In genomic region chr17:24942453-24942852, GRCm38 (mm10) we compare ENCODE assay signal across 8 mouse cellular contexts. TPM values are rescaled to one million over a fixed set of nuclear protein-coding genes. Genes with fewer than 3 reads are reported as not detected.
DNase-seq lines count a peak whose midpoint lies in the region; ATAC-seq and TF ChIP-seq lines count a peak whose summit lies in the region.
"Not testable (repeated sequence)": the region's sequence is repeated elsewhere in the genome, so short reads cannot be mapped to it uniquely, and the experiment has no call there.

No protein-coding gene starts in this region.

- not testable (repeated sequence) for H3K4me2 ChIP-seq in CH12.LX (ENCODE audit: insufficient read depth, low read depth, poor library complexity, severe bottlenecking); forebrain, embryonic 16.5 days (ENCODE audit: low read length); hindbrain, embryonic 11.5 days (replicated peaks; ENCODE audit: low read depth, low read length); lung, embryonic 14.5 days; stomach, postnatal 0 days (replicated peaks; ENCODE audit: low read depth)

- peak; percentile 72; the same call in 1 of the 2 replicates for ATAC-seq in forebrain, embryonic 16.5 days
- not testable (repeated sequence) for ATAC-seq in hindbrain, embryonic 11.5 days (ENCODE audit: low FRiP score); lung, embryonic 14.5 days (ENCODE audit: insufficient read depth)
- ATAC-seq in neutrophil, adult 5-6 weeks (ENCODE audit: extremely low read depth, insufficient number of reproducible peaks, low FRiP score, poor library complexity, severe bottlenecking): peak; percentile 73
- ATAC-seq in stomach, postnatal 0 days (ENCODE audit: low FRiP score, low TSS enrichment): peak; percentile 61; the same call in 1 of the 2 replicates

- WGBS in forebrain, embryonic 16.5 days: 9% methylated on average over 2 of the region's 2 CpGs
- WGBS in hindbrain, embryonic 11.5 days: 28% methylated on average over 2 of the region's 2 CpGs
- 5% methylated on average over 2 of the region's 2 CpGs for WGBS in lung, embryonic 14.5 days
- 6% methylated on average over 2 of the region's 2 CpGs for WGBS in stomach, postnatal 0 days

- TF ChIP-seq EP300 in CH12.LX (IDR thresholded peaks at IDR 0.05; ENCODE audit: low read length); stomach, postnatal 0 days (optimal IDR thresholded peaks at IDR 0.05): not testable (repeated sequence)

- H3K4me1 ChIP-seq in CH12.LX (ENCODE audit: control insufficient read depth in 1 of 2, insufficient read depth in 2 of 2): peaks cover 10 to 55% of the 10 kb centered on the region in 2 experiments; a peak in 3 of 4 replicates
- not testable (repeated sequence) for H3K4me1 ChIP-seq in forebrain, embryonic 16.5 days (replicated peaks; ENCODE audit: control insufficient read depth, insufficient read depth, low read length); hindbrain, embryonic 11.5 days (replicated peaks; ENCODE audit: control insufficient read depth, insufficient read depth, low read length); lung, embryonic 14.5 days (ENCODE audit: insufficient read depth); stomach, postnatal 0 days (replicated peaks; ENCODE audit: control insufficient read depth, insufficient read depth)

- not testable (repeated sequence) for DNase-seq in CH12.LX (ENCODE audit: extremely low read depth); stomach, postnatal 0 days (ENCODE audit: low spot score)
- DNase-seq in brain, embryonic 14.5 days (ENCODE audit: low read depth): peak; percentile 19
- peak; percentile 21 for DNase-seq in hindbrain, embryonic 11.5 days (ENCODE audit: low spot score)
- DNase-seq in layer of hippocampus, adult 9-11 months: peak; percentile 25
- DNase-seq in lung, embryonic 14.5 days: peak; percentile 44

- H3K79me2 ChIP-seq in CH12.LX (replicated peaks; ENCODE audit: control insufficient read depth, extremely low read depth, insufficient read depth, poor library complexity, severe bottlenecking): not testable (repeated sequence)

- in situ Hi-C loops in CH12.LX (cut with MboI; ENCODE audit: low pct_ligation_motif_present, low pct_unique_long_range_greater_than_20kb, low sequenced_read_pairs): not testable (repeated sequence)

- H3K4me3 ChIP-seq in CH12.LX (replicated peaks in 1 of 3; ENCODE audit: low read depth in 2 of 3, low read length in 2 of 3, poor library complexity in 1 of 3); forebrain, embryonic 16.5 days (replicated peaks; ENCODE audit: low read length); hindbrain, embryonic 11.5 days (ENCODE audit: low read depth, low read length); lung, embryonic 14.5 days (ENCODE audit: low read depth, low read length); stomach, postnatal 0 days (ENCODE audit: low read depth, low read length): not testable (repeated sequence)

- H3K9ac ChIP-seq in CH12.LX (ENCODE audit: insufficient read depth, low read depth); forebrain, embryonic 16.5 days (replicated peaks; ENCODE audit: low read depth, low read length); hindbrain, embryonic 11.5 days (ENCODE audit: low read depth, low read length); lung, embryonic 14.5 days; stomach, postnatal 0 days (ENCODE audit: low read length): not testable (repeated sequence)

- peak; percentile 31 for TF ChIP-seq RAD21 in CH12.LX (IDR thresholded peaks at IDR 0.05; ENCODE audit: low read depth, low read length)

- not testable (repeated sequence) for H3K9me3 ChIP-seq in CH12.LX (replicated peaks; ENCODE audit: low read length); forebrain, embryonic 16.5 days (ENCODE audit: control insufficient read depth, low read length); hindbrain, embryonic 11.5 days (ENCODE audit: control insufficient read depth, low read length); lung, embryonic 14.5 days (ENCODE audit: low read depth, low read length); stomach, postnatal 0 days (ENCODE audit: control insufficient read depth, low read length)

- H3K27ac ChIP-seq in CH12.LX (ENCODE audit: insufficient read depth, low read depth); forebrain, embryonic 16.5 days (ENCODE audit: low read length); hindbrain, embryonic 11.5 days (ENCODE audit: low read depth, low read length); lung, embryonic 14.5 days (ENCODE audit: low read depth); stomach, postnatal 0 days (replicated peaks): not testable (repeated sequence)

- TF ChIP-seq POLR2A in CH12.LX (IDR thresholded peaks at IDR 0.05; ENCODE audit: low read depth, low read length); brain, embryonic 14.5 days (IDR thresholded peaks at IDR 0.05; ENCODE audit: borderline replicate concordance, extremely low read depth, insufficient read depth, insufficient read length, poor library complexity, severe bottlenecking): not testable (repeated sequence)

- dilution Hi-C loops in CH12.LX (cut with MboI; ENCODE audit: extremely low pct_ligation_motif_present, extremely low pct_unique_long_range_greater_than_20kb, low sequenced_read_pairs): not testable (repeated sequence)

- H3K27me3 ChIP-seq in CH12.LX (replicated peaks); forebrain, embryonic 16.5 days (replicated peaks; ENCODE audit: control insufficient read depth, insufficient read depth, low read length); hindbrain, embryonic 11.5 days (ENCODE audit: control insufficient read depth, insufficient read depth, low read length); lung, embryonic 14.5 days (ENCODE audit: insufficient read depth, low read length); stomach, postnatal 0 days (ENCODE audit: control insufficient read depth, insufficient read depth, low read length): not testable (repeated sequence)

- peaks cover 34 to 40% of the 10 kb centered on the region in 2 experiments for H3K36me3 ChIP-seq in CH12.LX (replicated peaks in 1 of 2; ENCODE audit: control insufficient read depth in 1 of 2, insufficient read depth in 1 of 2, low read length in 1 of 2)
- H3K36me3 ChIP-seq in forebrain, embryonic 16.5 days (ENCODE audit: control insufficient read depth, insufficient read depth): peaks cover 19% of the 10 kb centered on the region
- H3K36me3 ChIP-seq in hindbrain, embryonic 11.5 days (ENCODE audit: control insufficient read depth, insufficient read depth, low read length); stomach, postnatal 0 days (ENCODE audit: control insufficient read depth, insufficient read depth, low read length): not testable (repeated sequence)
- H3K36me3 ChIP-seq in lung, embryonic 14.5 days (ENCODE audit: insufficient read depth): peaks cover 43% of the 10 kb centered on the region

- peak; percentile 27 to 60; a peak in 3 of 4 replicates for TF ChIP-seq CTCF in CH12.LX (conservative IDR thresholded peaks at IDR 0.05 in 1 of 2, IDR thresholded peaks at IDR 0.05 in 1 of 2; ENCODE audit: low read depth in 2 of 2, low read length in 2 of 2)
- TF ChIP-seq CTCF in brain, embryonic 14.5 days (IDR thresholded peaks at IDR 0.05; ENCODE audit: borderline replicate concordance, extremely low read depth, insufficient read depth, insufficient read length): peak; percentile 55; the same call in 1 of the 2 replicates
- peak; percentile 70 for TF ChIP-seq CTCF in lung, embryonic 14.5 days (IDR thresholded peaks at IDR 0.05; ENCODE audit: low read depth)
- peak; percentile 77 for TF ChIP-seq CTCF in stomach, postnatal 0 days (IDR thresholded peaks at IDR 0.05; ENCODE audit: low read depth)

RNA-seq across cellular contexts. Expression of gene Mapk8ip3, which starts 5.7 kb away (rescaled TPM):
- total RNA-seq in CH12.LX (2012; rRNA removed) (34.1 and 34.2 TPM in 2 replicates), CH12.LX (2014; rRNA removed) (14.5 and 15.8 TPM in 2 replicates)
- 41.4 and 44.0 TPM in 2 replicates for polyA plus RNA-seq in CH12.LX (2012; ENCODE audit: insufficient read length, low read depth)
- 217 and 242 TPM in 2 replicates for polyA plus RNA-seq in brain, embryonic 14.5 days (2012; rRNA removed)
- polyA plus RNA-seq in forebrain, embryonic 16.5 days (2015; fragmentation: Nextera tagmentation; extraction: Ambion mirVana): 100 and 114 TPM in 2 replicates
- polyA plus RNA-seq in hindbrain, embryonic 11.5 days (2014; fragmentation: Nextera tagmentation; extraction: Ambion mirVana): 39.1 and 50.9 TPM in 2 replicates
- 32.1 and 34.2 TPM in 2 replicates for polyA plus RNA-seq in lung, embryonic 14.5 days (2014; fragmentation: Nextera tagmentation; extraction: Ambion mirVana)
- total RNA-seq in neutrophil, adult 5-6 weeks (2017): 115 and 127 TPM in 2 replicates
- 6.2 and 6.5 TPM in 2 replicates for polyA plus RNA-seq in stomach, postnatal 0 days (2015; fragmentation: Nextera tagmentation; extraction: Ambion mirVana)

RNA-seq across cellular contexts. Expression of gene Jpt2, which starts 18.0 kb away (rescaled TPM):
- 33.5 and 48.9 TPM in 2 replicates for total RNA-seq in CH12.LX (2012; rRNA removed)
- 67.6 and 70.9 TPM in 2 replicates for total RNA-seq in CH12.LX (2014; rRNA removed)
- polyA plus RNA-seq in CH12.LX (2012; ENCODE audit: insufficient read length, low read depth): 60.2 and 62.9 TPM in 2 replicates
- 62.9 and 65.5 TPM in 2 replicates for polyA plus RNA-seq in brain, embryonic 14.5 days (2012; rRNA removed)
- polyA plus RNA-seq in forebrain, embryonic 16.5 days (2015; fragmentation: Nextera tagmentation; extraction: Ambion mirVana): 95.4 and 99.1 TPM in 2 replicates
- polyA plus RNA-seq in hindbrain, embryonic 11.5 days (2014; fragmentation: Nextera tagmentation; extraction: Ambion mirVana): 214 and 237 TPM in 2 replicates
- polyA plus RNA-seq in lung, embryonic 14.5 days (2014; fragmentation: Nextera tagmentation; extraction: Ambion mirVana): 140 and 142 TPM in 2 replicates
- total RNA-seq in neutrophil, adult 5-6 weeks (2017): 20.0 and 20.6 TPM in 2 replicates
- 51.8 and 53.9 TPM in 2 replicates for polyA plus RNA-seq in stomach, postnatal 0 days (2015; fragmentation: Nextera tagmentation; extraction: Ambion mirVana)

RNA-seq across cellular contexts. Expression of gene Nme3, which starts 46.2 kb away (rescaled TPM):
- total RNA-seq in CH12.LX (2012; rRNA removed): 16.7 and 22.0 TPM in 2 replicates
- total RNA-seq in CH12.LX (2014; rRNA removed): 11.4 and 11.9 TPM in 2 replicates
- 13.8 and 14.4 TPM in 2 replicates for polyA plus RNA-seq in CH12.LX (2012; ENCODE audit: insufficient read length, low read depth)
- polyA plus RNA-seq in brain, embryonic 14.5 days (2012; rRNA removed): 71.5 and 91.4 TPM in 2 replicates
- polyA plus RNA-seq in forebrain, embryonic 16.5 days (2015; fragmentation: Nextera tagmentation; extraction: Ambion mirVana): 63.4 and 76.1 TPM in 2 replicates
- polyA plus RNA-seq in hindbrain, embryonic 11.5 days (2014; fragmentation: Nextera tagmentation; extraction: Ambion mirVana): 45.9 and 49.7 TPM in 2 replicates
- polyA plus RNA-seq in lung, embryonic 14.5 days (2014; fragmentation: Nextera tagmentation; extraction: Ambion mirVana): 65.1 and 77.1 TPM in 2 replicates
- 26.1 and 34.3 TPM in 2 replicates for total RNA-seq in neutrophil, adult 5-6 weeks (2017)
- 39.8 and 40.2 TPM in 2 replicates for polyA plus RNA-seq in stomach, postnatal 0 days (2015; fragmentation: Nextera tagmentation; extraction: Ambion mirVana)

RNA-seq across cellular contexts. Expression of gene Mrps34, which starts 47.5 kb away (rescaled TPM):
- total RNA-seq in CH12.LX (2012; rRNA removed) (57.2 and 61.7 TPM in 2 replicates), CH12.LX (2014; rRNA removed) (50.9 and 56.5 TPM in 2 replicates)
- 73.5 and 80.5 TPM in 2 replicates for polyA plus RNA-seq in CH12.LX (2012; ENCODE audit: insufficient read length, low read depth)
- polyA plus RNA-seq in brain, embryonic 14.5 days (2012; rRNA removed): 94.6 and 120 TPM in 2 replicates
- 72.3 and 79.8 TPM in 2 replicates for polyA plus RNA-seq in forebrain, embryonic 16.5 days (2015; fragmentation: Nextera tagmentation; extraction: Ambion mirVana)
- 70.5 and 73.3 TPM in 2 replicates for polyA plus RNA-seq in hindbrain, embryonic 11.5 days (2014; fragmentation: Nextera tagmentation; extraction: Ambion mirVana)
- 92.1 and 93.7 TPM in 2 replicates for polyA plus RNA-seq in lung, embryonic 14.5 days (2014; fragmentation: Nextera tagmentation; extraction: Ambion mirVana)
- total RNA-seq in neutrophil, adult 5-6 weeks (2017): 9.4 and 15.3 TPM in 2 replicates
- 102 and 104 TPM in 2 replicates for polyA plus RNA-seq in stomach, postnatal 0 days (2015; fragmentation: Nextera tagmentation; extraction: Ambion mirVana)

RNA-seq across cellular contexts. Expression of gene Eme2, which starts 47.6 kb away (rescaled TPM):
- total RNA-seq in CH12.LX (2012; rRNA removed) (19.7 and 33.1 TPM in 2 replicates), CH12.LX (2014; rRNA removed) (12.7 and 13.5 TPM in 2 replicates)
- 16.9 and 19.1 TPM in 2 replicates for polyA plus RNA-seq in CH12.LX (2012; ENCODE audit: insufficient read length, low read depth)
- polyA plus RNA-seq in brain, embryonic 14.5 days (2012; rRNA removed): 41.0 and 50.3 TPM in 2 replicates
- 32.4 and 35.7 TPM in 2 replicates for polyA plus RNA-seq in forebrain, embryonic 16.5 days (2015; fragmentation: Nextera tagmentation; extraction: Ambion mirVana)
- polyA plus RNA-seq in hindbrain, embryonic 11.5 days (2014; fragmentation: Nextera tagmentation; extraction: Ambion mirVana): 22.7 and 24.2 TPM in 2 replicates
- polyA plus RNA-seq in lung, embryonic 14.5 days (2014; fragmentation: Nextera tagmentation; extraction: Ambion mirVana): 21.2 and 23.3 TPM in 2 replicates
- total RNA-seq in neutrophil, adult 5-6 weeks (2017): 26.3 and 30.2 TPM in 2 replicates
- 15.6 and 17.6 TPM in 2 replicates for polyA plus RNA-seq in stomach, postnatal 0 days (2015; fragmentation: Nextera tagmentation; extraction: Ambion mirVana)
